Mouse (Mus musculus) E14TG2a.4 (cell line): Measurements from ENCODE around the gene Ptp4a2.
A peak's percentile ranks its signal among the peaks of the same experiment; 100 is the strongest.

Source experiments
- H3K27me3 ChIP-seq: 2 replicates; pipeline ENCODE4 v1.6.1; 2014; ENCODE audit warnings: low read length, control low read depth; ENCODE audit not compliant: insufficient read depth
- H3K36me3 ChIP-seq: 2 replicates; pipeline ENCODE4 v1.6.1; 2014; ENCODE audit warnings: low read length, control low read depth; ENCODE audit not compliant: insufficient read depth
- H3K4me1 ChIP-seq: replicated peaks from 2 replicates; pipeline ENCODE4 v1.6.1; 2014; ENCODE audit warnings: low read depth, low read length, control low read depth
- H3K4me3 ChIP-seq: replicated peaks from 2 replicates; pipeline ENCODE4 v1.5.1; 2014; ENCODE audit warnings: mild to moderate bottlenecking, low read length
- H3K9me3 ChIP-seq: 2 replicates; pipeline ENCODE4 v1.6.1; 2014; ENCODE audit warnings: low read length, control low read depth
- CTCF ChIP-seq: conservative IDR thresholded peaks from 2 replicates; pipeline ENCODE4 v1.5.1; 2014; ENCODE audit warnings: low read length
- NANOG ChIP-seq: IDR thresholded peaks from 2 replicates; pipeline ENCODE4 v1.6.1; 2014; ENCODE audit warnings: borderline replicate concordance, low read length, mixed read lengths
- POU5F1 ChIP-seq: IDR thresholded peaks from 2 replicates; pipeline ENCODE4 v1.6.1; 2014; ENCODE audit warnings: low read length, borderline replicate concordance

Ptp4a2 gene

GRCm38 (mm10) chr4:129811605-129812468 lies 818 bp downstream of the Ptp4a2 start:
- Histone ChIP-seq H3K27me3 (no peaks in the 10 kb centered on the region; the same call in 1 of the 2 replicates), H3K4me3 (peak overlapping the region; percentile 78), H3K9me3 (peaks cover 9% of the 10 kb centered on the region), H3K36me3 (no peaks in the 10 kb centered on the region), H3K4me1 (peaks cover 51% of the 10 kb centered on the region)
- TF ChIP-seq POU5F1 (no peak), CTCF (no peak), NANOG (no peak)

GRCm38 (mm10) chr4:129817591-129817990 lies 6.6 kb downstream of the Ptp4a2 start:
- Histone ChIP-seq H3K4me3 (peak overlapping the region; percentile 37; the same call in 1 of the 2 replicates), H3K4me1 (peaks cover 58% of the 10 kb centered on the region), H3K9me3 (peaks cover 9% of the 10 kb centered on the region), H3K36me3 (0 out of 2 replicates have a peak, but pooled peaks cover under 1% of the 10 kb centered on the region), H3K27me3 (no peaks in the 10 kb centered on the region)
- no peak for TF ChIP-seq NANOG
- no peak for TF ChIP-seq CTCF
- no peak for TF ChIP-seq POU5F1

- H3K36me3 ChIP-seq, result peaks cover 7% of the 10 kb centered on the region
- no peak for TF ChIP-seq POU5F1
- TF ChIP-seq CTCF, result no peak
- H3K27me3 ChIP-seq, result no peaks in the 10 kb centered on the region
- peak overlapping the region; percentile 92; the same call in 1 of the 2 replicates for H3K4me3 ChIP-seq
- H3K4me1 ChIP-seq, result peaks cover 62% of the 10 kb centered on the region
- H3K9me3 ChIP-seq, result peaks cover 4% of the 10 kb centered on the region; the same call in 1 of the 2 replicates
Measured at GRCm38 (mm10) chr4:129818506-129819195, 7.6 kb downstream of the Ptp4a2 start.

- no peak for TF ChIP-seq NANOG
- TF ChIP-seq POU5F1, result no peak
- TF ChIP-seq CTCF, result no peak
- H3K4me3 ChIP-seq, result peak overlapping the region; percentile 92
- peaks cover 73% of the 10 kb centered on the region for H3K4me1 ChIP-seq
- H3K36me3 ChIP-seq, result peaks cover 17% of the 10 kb centered on the region
- no peaks in the 10 kb centered on the region for H3K27me3 ChIP-seq
- H3K9me3 ChIP-seq, result no peaks in the 10 kb centered on the region
Measured at GRCm38 (mm10) chr4:129819712-129820336, 8.8 kb downstream of the Ptp4a2 start.

GRCm38 (mm10) chr4:129820417-129821086 lies 9.5 kb downstream of the Ptp4a2 start:
- H3K4me1 ChIP-seq, result peaks cover 79% of the 10 kb centered on the region
- H3K27me3 ChIP-seq, result no peaks in the 10 kb centered on the region
- H3K36me3 ChIP-seq, result peaks cover 19% of the 10 kb centered on the region
- TF ChIP-seq POU5F1 (no peak), NANOG (no peak), CTCF (no peak)
- peak overlapping the region; percentile 92 for H3K4me3 ChIP-seq
- no peaks in the 10 kb centered on the region for H3K9me3 ChIP-seq

- TF ChIP-seq CTCF (no peak), POU5F1 (no peak), NANOG (no peak)
- H3K4me1 ChIP-seq, result peaks cover 82% of the 10 kb centered on the region
- H3K4me3 ChIP-seq, result peak overlapping the region; percentile 92
- H3K27me3 ChIP-seq, result no peaks in the 10 kb centered on the region
- no peaks in the 10 kb centered on the region for H3K9me3 ChIP-seq
- H3K36me3 ChIP-seq, result peaks cover 19% of the 10 kb centered on the region
Measured at GRCm38 (mm10) chr4:129821087-129821616, 10.1 kb downstream of the Ptp4a2 start.

GRCm38 (mm10) chr4:129822324-129822723 lies 11.3 kb downstream of the Ptp4a2 start:
- H3K4me1 ChIP-seq, result peaks cover 82% of the 10 kb centered on the region
- peaks cover 30% of the 10 kb centered on the region for H3K36me3 ChIP-seq
- TF ChIP-seq POU5F1, result no peak
- TF ChIP-seq NANOG, result no peak
- TF ChIP-seq CTCF, result no peak
- 0 out of 2 replicates have a peak overlapping the region, but pooled peaks have one; percentile 29 for H3K4me3 ChIP-seq
- no peaks in the 10 kb centered on the region for H3K27me3 ChIP-seq
- no peaks in the 10 kb centered on the region for H3K9me3 ChIP-seq
